Mouse (Mus musculus) olfactory bulb, adult 2 months (tissue): ENCODE results near the gene Nol11.

Source experiments
- CTCF ChIP-seq: fragments of 200-500 bp; IDR thresholded peaks from 2 replicates; pipeline ENCODE4 v1.5.1; 2012; ENCODE audit warnings: low read depth, mild to moderate bottlenecking, low read length, moderate library complexity; ENCODE audit not compliant: insufficient read depth
- POLR2A ChIP-seq: fragments of 200-500 bp; IDR thresholded peaks from 2 replicates; pipeline ENCODE4 v1.6.1; 2012; ENCODE audit warnings: mild to moderate bottlenecking, low read depth, low read length, moderate library complexity; ENCODE audit not compliant: insufficient read depth

DNA sequence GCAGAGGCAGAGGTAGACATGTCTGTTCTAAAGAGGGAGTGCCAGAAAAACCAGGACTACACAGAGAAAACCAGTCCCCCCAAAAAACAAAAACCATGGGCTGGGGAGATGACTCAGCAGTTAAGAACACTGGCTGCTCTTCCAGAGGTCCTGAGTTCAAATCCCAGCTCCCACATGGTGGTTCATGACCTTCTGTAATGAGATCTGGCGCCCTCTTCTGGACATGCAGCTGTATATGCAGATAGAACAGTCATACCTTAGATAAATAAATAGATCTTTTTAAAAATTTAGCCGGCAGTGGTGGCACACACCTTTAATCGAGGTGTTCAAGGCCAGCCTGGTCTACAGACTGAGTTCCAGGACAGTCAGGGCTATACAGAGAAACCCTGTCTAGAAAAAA is 50.5 kb downstream of the Nol11 start:
- TF ChIP-seq CTCF = no peak
- no peak for TF ChIP-seq POLR2A
